Mouse (Mus musculus) lung, postnatal 36 days (tissue): ENCODE measurements at regions not wholly inside any gene's neighbourhood (a gene's known extent, or its start where the extent isn't known, plus 50 kb on each side); places are given as distances from the start of the nearest gene placed in this dataset.

Source experiments
- DNase-seq: peaks from one replicate; pipeline ENCODE4 v3.0.0; 2022; ENCODE audit warnings: mixed read lengths

DNA sequence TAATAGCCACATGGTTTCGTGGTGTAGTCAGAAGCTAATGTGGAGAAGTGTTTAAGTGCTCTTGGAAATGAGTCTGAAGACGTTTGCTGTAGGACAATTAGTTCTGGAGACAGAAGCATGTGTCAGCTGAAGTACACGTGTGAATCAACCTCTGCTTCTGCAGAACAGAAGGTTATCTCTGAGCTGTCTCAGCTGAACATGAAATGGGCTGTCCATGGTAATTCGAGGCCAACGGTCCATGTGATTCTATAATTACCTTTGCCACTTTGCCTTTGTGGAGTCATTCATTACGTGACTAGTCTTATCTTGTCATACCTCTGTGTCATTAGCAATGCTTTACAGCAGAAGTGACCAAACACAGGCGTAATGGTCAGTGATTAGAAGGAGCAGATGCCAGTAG, 295.6 kb upstream of the Veph1 start:
- no peak for DNase-seq

DNA sequence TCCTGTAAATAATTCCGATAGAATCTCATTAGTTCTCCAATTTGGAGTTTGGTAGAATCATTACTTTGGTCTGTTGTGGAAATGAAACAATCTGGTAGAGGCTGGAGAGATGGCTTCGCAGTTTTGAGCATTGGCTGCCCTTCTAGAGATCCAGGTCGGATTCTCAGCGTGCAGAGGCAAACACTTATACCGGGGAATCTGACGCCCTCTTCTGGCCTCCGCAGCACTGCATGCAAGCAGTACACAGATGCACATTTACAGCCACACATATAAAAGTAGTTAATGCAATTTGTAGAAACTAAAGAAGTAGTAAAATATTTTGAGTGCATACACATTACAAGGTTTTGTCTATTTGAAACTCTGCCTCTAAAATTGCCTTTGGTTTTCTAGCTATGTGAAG, 294.1 kb upstream of the Veph1 start:
- DNase-seq: peak; percentile 20

- DNase-seq: no peak
Observed at GRCm38 (mm10) chr3:66589483-66589882, 292.8 kb upstream of the Veph1 start.

DNA sequence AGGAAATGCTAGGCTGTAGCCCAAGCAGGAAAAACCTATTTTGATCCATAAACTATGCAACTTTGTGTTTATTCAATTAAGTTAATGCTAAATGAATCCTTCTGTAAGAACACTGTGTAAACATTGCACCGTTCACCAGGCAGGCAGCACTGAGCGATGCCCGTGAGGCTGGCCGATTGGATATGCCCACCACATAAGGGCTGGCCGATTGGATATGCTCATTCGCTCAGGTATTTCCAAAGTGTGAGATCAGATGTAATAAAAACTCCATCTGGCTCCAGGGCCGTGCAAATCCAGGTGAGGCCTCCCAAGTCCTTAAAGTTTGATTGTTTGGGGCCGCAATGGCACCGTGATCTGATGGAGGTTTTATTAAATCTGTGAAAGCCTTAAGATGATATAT, 288.2 kb upstream of the Veph1 start:
- no peak for DNase-seq

- DNase-seq: no peak
Observed at GRCm38 (mm10) chr3:66584101-66584500, 287.5 kb upstream of the Veph1 start.

GRCm38 (mm10) chr3:66576659-66577058, 280.0 kb upstream of the Veph1 start:
- DNase-seq: no peak

- DNase-seq: no peak
Observed at GRCm38 (mm10) chr3:66574321-66574720, 277.7 kb upstream of the Veph1 start.

DNA sequence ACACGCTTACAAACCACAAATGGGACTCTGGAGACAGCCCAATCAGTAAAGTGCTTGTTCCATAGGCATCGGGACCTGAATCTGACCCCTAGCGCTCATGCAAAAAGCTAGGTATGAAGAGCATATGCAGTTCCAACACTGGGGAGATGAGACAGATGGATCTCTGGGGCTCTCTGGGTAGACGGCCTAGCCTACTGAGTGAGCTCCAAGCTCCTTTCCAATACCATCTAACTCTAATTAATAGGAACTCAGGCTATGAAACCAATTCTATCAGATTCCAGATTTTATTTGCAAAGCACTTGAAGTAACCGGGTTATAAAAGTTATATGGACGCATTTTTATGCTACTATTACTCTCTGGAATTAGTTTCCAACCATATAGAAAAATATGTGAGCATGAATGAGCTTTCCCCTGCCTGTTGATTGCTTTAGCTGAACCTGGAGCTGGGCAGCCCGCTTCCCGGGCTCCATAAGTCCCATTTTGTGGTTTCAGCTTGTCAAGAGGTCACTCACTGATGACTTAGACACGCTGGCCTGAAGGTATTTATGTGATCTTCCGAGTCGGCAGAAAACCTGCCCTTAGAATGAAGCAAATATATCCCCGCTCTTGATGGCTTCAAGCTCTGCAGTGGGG, 276.4 kb upstream of the Veph1 start:
- no peak for DNase-seq

- peak; percentile 2 for DNase-seq
Observed at GRCm38 (mm10) chr3:66570342-66570741, 273.7 kb upstream of the Veph1 start.

DNA sequence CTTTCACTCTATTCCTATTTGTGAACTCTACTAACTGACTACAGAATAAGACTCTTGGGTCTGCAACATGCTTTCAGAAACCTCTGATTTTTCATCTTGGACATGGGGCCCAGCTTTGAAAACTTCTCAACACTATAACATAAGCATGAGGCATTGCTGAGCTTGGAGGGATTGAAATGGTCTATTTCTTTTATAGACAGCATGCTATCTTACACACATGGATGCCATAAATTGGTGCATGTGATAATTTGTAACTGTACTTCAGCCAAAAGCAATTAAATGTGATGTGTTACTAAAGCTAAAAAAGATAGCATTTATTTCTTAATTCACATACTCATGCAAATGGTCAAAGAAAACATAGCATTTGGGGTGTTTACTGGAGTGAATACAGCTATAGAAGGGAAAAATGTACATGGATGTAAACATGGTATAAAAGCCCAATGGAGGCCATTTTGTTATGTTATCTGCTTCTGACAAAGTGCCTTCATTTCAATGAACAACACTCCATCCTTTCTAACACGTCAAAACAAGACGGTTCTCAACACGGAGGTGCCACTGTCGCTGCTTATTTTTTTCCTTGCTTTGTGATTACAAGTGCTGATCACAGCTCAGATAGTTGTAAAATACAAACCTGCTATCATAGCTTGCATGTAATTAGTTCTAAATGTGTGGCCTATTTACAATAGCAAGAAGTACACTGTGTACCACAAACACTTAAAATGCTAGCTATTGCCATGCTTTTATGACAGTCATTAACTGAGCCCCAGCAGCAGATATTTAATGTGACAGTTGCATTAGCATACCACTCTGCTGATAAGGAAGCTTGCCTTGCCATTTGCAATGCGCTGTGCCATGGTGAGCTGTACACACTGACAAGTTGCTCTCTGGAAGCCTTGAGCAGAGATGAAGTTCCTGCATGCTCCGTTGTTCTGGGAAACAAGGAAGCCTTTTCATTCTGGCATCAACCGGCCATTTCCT, 267.9 kb upstream of the Veph1 start:
- DNase-seq: no peak

DNA sequence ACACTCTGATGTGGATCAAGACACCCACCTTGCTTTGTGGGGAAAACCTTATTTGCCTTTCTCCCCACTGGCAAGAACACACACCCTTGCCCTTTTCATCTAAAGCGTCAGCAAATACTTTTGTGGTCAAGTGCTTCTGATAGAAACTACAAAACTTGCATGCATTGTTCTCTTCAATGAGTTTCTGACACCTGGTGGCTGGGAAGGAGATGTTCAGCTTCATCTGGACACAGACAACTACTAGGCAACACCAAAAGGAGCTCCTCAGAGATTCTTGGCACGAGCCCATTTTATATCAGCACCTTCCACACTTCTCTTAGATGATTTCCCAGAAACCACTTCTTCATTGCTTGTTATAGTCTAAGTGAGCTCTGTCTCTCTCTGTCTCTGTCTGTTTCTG, 266.7 kb upstream of the Veph1 start:
- DNase-seq: peak; percentile 7

DNA sequence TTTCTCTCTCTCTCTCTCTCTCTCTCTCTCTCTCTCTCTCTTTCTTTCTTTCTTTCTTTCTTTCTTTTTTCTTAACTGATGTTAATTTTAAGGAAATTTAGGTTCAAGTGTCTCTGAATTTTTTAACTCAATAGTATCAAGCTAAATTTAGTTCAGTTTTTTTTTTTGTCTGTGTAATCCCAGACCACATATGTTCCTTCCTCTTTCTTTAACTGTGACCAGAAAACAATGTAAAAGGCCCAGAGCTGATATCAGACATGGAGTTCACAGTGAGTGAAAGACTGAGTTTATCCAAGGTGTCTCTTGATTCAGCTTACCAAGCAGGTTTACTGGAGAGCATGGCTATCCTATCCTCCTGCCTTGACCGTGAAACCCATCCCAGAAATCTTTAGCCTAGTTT, 258.9 kb upstream of the Veph1 start:
- no peak for DNase-seq

DNA sequence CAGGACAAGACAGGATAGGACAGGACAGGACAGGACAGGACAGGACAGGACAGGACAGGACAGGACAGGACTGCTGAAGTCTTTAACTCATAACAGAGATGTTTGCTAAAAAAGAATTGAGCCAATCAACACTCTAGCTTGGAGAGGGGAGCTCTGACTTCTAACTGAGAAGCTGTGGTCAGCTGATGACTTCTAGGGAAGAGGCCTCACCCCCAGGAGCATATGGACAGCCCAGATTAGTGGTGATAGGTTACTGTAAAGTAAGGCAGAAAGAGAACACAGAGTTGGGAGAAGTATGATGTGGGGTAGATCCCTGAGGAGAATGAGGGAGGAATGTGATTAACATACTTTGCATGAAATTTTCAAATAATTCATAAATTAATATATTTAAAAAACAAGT, 254.3 kb upstream of the Veph1 start:
- DNase-seq: no peak

- DNase-seq: no peak
Observed at GRCm38 (mm10) chr3:66546576-66546975, 249.9 kb upstream of the Veph1 start.

DNA sequence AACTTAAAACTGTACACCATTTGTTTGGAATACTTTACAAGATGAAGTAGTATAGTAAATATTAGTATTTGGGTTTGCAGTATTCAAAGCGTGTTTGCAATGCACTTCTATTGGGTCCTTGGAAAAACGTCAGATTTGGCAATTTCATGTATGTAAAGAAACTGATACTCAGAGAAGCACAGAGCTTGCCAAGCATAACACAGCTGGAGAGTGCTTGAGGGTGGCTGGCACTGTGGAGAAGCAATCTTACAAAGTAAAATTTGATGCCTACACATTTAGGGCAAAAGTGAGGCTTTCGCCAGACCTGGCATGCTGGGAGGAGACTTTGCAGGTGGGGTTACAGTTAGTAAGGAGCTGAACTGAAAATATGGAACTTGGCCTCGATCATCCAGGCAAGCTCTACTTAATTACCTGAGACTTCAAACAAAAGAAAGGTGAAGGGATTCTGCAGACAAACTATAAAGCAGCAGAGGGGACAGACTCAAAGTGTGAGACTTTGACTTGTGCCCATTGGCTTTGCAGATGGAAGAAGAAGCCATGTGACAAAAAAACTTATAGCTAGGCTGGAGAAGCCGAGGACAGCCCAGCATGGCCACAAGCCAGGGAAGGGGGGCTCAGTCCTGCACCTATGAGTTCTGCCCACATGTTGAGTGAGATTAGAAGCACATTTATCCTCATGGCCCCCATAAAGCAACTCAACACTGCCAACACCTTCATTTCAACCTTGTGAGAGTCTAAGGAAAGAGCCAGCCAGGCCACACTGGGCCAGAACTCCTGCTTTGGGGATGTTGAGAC, 247.7 kb upstream of the Veph1 start:
- DNase-seq: peak; percentile 83

GRCm38 (mm10) chr3:66542865-66543264, 246.2 kb upstream of the Veph1 start:
- DNase-seq: no peak

GRCm38 (mm10) chr3:66537913-66538312, 241.3 kb upstream of the Veph1 start:
- DNase-seq: no peak

- no peak for DNase-seq
Observed at GRCm38 (mm10) chr3:66537106-66537893, 240.7 kb upstream of the Veph1 start.

GRCm38 (mm10) chr3:66536673-66537072, 240.0 kb upstream of the Veph1 start:
- no peak for DNase-seq

DNA sequence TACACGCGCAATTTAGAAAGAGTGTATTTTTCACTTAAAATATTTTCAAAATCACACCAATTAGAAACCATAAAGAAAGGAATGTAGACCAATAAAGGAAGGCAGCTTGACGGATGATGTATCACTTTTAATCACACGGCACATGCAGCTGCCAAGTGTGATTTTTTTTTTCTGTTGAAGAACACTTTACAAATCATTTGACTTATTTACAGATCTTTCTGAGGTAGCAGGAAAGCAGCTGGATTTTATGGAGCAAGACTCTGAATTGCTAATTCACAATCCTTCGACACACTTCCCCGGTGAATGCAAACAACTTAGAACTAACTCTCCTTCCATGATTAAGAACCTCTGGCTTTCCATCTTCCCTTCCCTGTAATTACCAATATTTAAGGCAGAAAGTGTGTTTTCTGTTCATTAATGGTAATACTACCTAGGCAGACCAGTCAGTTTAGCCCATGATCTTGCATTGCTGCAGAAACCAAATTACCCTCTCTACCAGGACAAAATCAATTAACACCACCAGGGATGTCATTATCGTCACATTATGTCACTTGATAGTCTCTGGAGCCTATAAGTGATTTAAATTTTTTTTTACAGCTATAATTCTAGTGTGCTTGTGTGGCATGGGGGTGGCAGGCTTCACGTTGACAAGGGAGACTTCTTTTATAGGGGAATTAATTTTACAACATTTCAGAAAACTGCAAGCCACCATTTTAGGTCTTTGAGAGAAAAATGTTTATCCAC, 239.3 kb upstream of the Veph1 start:
- no peak for DNase-seq

- no peak for DNase-seq
Observed at GRCm38 (mm10) chr3:66519925-66520324, 223.3 kb upstream of the Veph1 start.

DNA sequence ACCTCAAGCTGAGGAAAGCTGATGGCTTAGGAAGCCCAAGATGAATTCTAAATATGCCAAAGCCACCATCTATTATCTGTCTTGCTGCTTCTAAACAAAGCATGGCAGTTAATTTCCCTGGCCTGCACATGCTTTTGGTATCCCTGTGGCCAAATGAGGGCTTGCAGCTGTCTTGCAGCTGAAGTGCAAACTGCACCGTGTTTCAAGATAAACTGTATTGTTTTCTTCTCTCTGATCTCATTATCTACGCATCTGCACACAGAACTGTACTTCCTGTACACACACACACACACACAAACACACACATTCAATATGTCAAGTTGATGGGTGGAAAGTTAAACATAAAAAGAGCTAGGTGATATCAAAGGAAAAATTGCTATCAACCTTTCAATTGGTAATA, 221.7 kb upstream of the Veph1 start:
- no peak for DNase-seq
